Mouse (Mus musculus) forebrain, embryonic 12.5 days (tissue): ENCODE data around the gene Atf6. TPM values are rescaled to one million over a fixed set of nuclear protein-coding genes. Genes with fewer than 3 reads are reported as not detected.

ENCODE experiments used
- ATAC-seq: fragments of 200-750 bp; cut with Nextera tagmentation; 2 replicates; pipeline ENCODE4 v1.8.0; 2017; ENCODE audit warnings: moderate TSS enrichment; ENCODE audit not compliant: low FRiP score
- H3K27ac ChIP-seq: fragments of 300-500 bp; sonication (generic); 2 replicates; pipeline ENCODE4 v1.5.1; 2016; ENCODE audit warnings: mild to moderate bottlenecking
- H3K27me3 ChIP-seq: fragments of 300-500 bp; sonication (generic); 2 replicates; pipeline ENCODE4 v1.6.1; 2016; ENCODE audit warnings: mild to moderate bottlenecking
- H3K36me3 ChIP-seq: fragments of 300-500 bp; sonication (generic); replicated peaks from 2 replicates; pipeline ENCODE4 v1.6.1; 2016; ENCODE audit warnings: mild to moderate bottlenecking
- H3K4me1 ChIP-seq: fragments of 300-500 bp; sonication (generic); 2 replicates; pipeline ENCODE4 v1.6.1; 2016
- H3K4me2 ChIP-seq: fragments of 300-500 bp; sonication (generic); 2 replicates; pipeline ENCODE4 v1.6.1; 2016; ENCODE audit warnings: mild to moderate bottlenecking, moderate library complexity
- H3K4me3 ChIP-seq: fragments of 300-500 bp; sonication (generic); replicated peaks from 2 replicates; pipeline ENCODE4 v1.5.1; 2016; ENCODE audit warnings: mild to moderate bottlenecking
- H3K9ac ChIP-seq: fragments of 300-500 bp; sonication (generic); 2 replicates; pipeline ENCODE4 v1.6.1; 2016; ENCODE audit warnings: mild to moderate bottlenecking
- H3K9me3 ChIP-seq: fragments of 300-500 bp; sonication (generic); 2 replicates; pipeline ENCODE4 v1.6.1; 2016
- WGBS: fragments of 180-500 bp; shearing (Covaris S2); methylation state at CpG from one replicate; pipeline ENCODE4 v1.1.7; 2016; 5-methylcytosine and 5-hydroxymethylcytosine counted together
- polyA plus RNA-seq: library from polyadenylated mRNA; unstranded; fragments of >200 nt; fragmentation: Nextera tagmentation; extraction: Ambion mirVana; gene quantifications from 2 replicates; pipeline ENCODE4 v1.2.1, GENCODE M21; 2016

Atf6 gene
- polyA plus RNA-seq, 1 experiment from 2014 or later = 8.9 TPM

DNA sequence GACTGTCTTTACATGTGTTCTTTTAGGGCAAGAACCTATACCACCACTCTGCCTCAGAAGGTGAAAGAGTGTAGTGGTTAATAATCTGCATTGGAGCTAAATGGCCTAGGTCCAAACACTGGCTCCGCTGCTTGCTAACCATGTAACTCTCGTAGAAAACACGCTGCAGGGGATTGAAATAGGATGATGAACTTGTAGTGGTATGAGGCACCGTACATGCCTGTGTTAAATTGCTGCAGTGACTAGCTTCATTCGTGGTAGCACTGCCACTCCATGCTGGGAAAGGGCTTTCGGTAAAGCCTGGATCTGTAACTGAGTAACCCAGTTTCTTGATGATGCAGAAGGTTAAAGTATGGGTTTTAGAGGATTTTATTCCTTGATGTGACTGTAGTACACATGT is 163.5 kb downstream of the Atf6 start:
- WGBS = 92% methylated on average over 6 of the region's 6 CpGs
- Histone ChIP-seq H3K9me3 (no peaks in the 10 kb centered on the region), H3K4me3 (no peak overlapping the region), H3K9ac (no peak overlapping the region), H3K27ac (no peak overlapping the region), H3K27me3 (no peaks in the 10 kb centered on the region), H3K4me2 (no peak overlapping the region), H3K36me3 (no peaks in the 10 kb centered on the region), H3K4me1 (no peaks in the 10 kb centered on the region)
- no peak for ATAC-seq

DNA sequence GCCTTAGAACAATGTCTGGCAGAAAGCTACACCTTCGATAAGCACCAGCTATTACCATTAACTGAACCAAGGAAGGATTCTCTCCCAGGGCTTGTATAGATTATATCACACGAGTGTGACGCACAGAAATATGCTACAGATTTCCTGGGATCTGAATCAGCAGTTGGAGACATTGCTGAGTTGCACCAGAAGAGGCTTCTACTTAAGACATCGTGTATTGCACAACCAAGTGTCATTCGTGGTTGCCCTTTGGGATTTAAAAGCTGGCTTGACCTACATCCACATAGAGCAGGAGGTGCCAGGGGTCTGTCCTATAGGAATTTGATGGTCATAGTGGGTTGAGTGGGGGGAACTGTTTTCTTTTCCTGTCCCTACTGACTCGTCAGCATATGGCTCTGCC is 164.6 kb downstream of the Atf6 start:
- Histone ChIP-seq H3K36me3 (no peaks in the 10 kb centered on the region), H3K4me1 (no peaks in the 10 kb centered on the region), H3K9ac (no peak overlapping the region), H3K27me3 (no peaks in the 10 kb centered on the region), H3K27ac (no peak overlapping the region), H3K4me2 (no peak overlapping the region), H3K4me3 (no peak overlapping the region), H3K9me3 (no peaks in the 10 kb centered on the region)
- ATAC-seq = no peak
- WGBS = 93% methylated on average over 6 of the region's 6 CpGs

DNA sequence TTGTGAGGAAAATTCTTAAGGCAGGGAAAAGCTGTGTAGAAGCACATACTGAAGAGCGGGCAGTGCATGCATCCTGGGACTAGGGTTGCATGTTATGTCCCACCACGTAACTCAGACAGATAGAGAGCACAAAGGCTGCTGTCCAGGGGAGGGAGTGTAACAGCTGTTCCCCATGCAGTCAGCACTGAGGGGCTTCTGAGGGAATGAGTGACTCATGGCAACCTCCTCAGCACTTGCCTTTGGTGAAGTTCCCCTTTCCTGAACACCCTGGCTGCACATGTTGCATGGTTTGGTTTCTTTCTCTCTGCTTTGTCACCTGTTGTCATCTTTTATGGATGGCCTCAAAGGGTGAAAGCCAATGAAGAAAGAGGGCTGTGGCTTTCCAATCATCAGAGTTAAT is 165.3 kb downstream of the Atf6 start:
- no peaks in the 10 kb centered on the region for H3K27me3 ChIP-seq
- no peaks in the 10 kb centered on the region for H3K36me3 ChIP-seq
- no peak overlapping the region for H3K4me3 ChIP-seq
- no peak for ATAC-seq
- H3K9me3 ChIP-seq = no peaks in the 10 kb centered on the region
- H3K4me2 ChIP-seq = no peak overlapping the region
- 95% methylated on average over 2 of the region's 2 CpGs for WGBS
- H3K4me1 ChIP-seq = no peaks in the 10 kb centered on the region
- H3K9ac ChIP-seq = no peak overlapping the region
- H3K27ac ChIP-seq = no peak overlapping the region

DNA sequence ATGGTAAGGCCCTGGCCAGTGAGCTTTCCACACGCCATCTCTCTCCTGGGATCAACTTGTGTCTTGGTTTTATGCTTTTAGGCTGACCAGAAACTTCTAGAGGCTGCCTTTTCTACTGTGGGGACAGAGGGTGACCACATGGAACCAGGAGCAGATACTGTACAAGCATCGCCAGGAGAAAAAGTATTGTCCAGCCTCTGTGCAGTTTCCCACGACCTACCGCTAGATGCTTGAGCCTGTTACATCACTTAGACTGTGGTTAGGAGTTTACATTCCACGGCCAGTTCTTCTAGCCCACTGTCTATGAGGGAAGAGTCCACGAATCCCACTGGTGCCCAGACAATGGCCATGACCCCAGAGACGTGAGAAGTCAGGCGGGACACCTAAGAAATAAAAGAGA is 166.0 kb downstream of the Atf6 start:
- H3K4me1 ChIP-seq = no peaks in the 10 kb centered on the region
- no peaks in the 10 kb centered on the region for H3K27me3 ChIP-seq
- H3K9me3 ChIP-seq = no peaks in the 10 kb centered on the region
- 89% methylated on average over 8 of the region's 8 CpGs for WGBS
- no peak overlapping the region for H3K9ac ChIP-seq
- H3K36me3 ChIP-seq = no peaks in the 10 kb centered on the region
- no peak overlapping the region for H3K4me3 ChIP-seq
- H3K4me2 ChIP-seq = no peak overlapping the region
- ATAC-seq = no peak
- H3K27ac ChIP-seq = no peak overlapping the region

DNA sequence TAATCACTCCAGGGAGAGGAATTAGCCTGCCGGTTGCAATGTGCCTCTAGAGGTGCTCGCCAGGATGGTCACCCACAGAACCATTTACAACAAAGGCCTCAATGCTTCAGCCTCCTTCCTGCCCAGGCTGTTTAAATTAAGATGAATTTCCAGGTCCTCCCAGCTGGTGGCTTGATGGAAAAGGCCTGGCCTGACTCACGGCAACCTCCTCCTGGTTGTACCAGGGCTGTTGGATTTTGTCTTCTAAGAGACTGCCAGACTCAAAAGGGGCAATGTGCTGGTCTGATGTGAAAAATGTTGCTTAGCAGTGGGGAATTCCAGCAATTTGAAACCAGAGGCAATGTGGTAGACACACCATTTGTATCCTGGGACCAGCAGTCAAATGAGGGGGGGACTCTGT is 166.4 kb downstream of the Atf6 start:
- 71% methylated on average over 3 of the region's 3 CpGs for WGBS
- Histone ChIP-seq H3K4me3 (no peak overlapping the region), H3K9me3 (no peaks in the 10 kb centered on the region), H3K27ac (no peak overlapping the region), H3K4me2 (no peak overlapping the region), H3K9ac (no peak overlapping the region), H3K4me1 (no peaks in the 10 kb centered on the region), H3K27me3 (no peaks in the 10 kb centered on the region), H3K36me3 (no peaks in the 10 kb centered on the region)
- ATAC-seq = no peak

DNA sequence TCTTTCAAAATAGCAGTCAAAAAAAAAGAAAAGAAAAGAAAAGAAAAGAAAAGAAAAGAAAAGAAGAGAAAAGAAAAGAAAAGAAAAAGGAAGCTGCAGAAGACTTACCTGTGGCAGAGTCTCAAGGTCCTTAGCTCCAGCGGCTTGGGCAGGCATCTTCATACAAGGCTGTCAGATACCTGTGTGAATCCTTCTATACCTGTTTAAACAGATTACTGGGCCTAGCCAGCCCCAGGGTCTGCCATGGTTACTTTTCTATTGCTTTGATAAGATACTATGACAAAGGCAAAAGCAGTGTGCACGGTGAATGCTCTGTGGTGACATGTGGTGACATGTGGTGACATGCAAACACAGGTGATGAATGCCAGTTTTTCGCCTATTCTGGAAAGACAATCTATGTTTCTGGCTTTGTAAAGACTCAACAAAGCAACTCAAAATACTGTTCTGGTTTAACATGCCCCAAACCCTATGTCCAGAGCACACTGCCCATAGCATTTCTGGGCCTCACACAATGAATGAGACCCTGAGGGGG is 167.0 kb downstream of the Atf6 start:
- H3K9me3 ChIP-seq = no peaks in the 10 kb centered on the region
- no peak for ATAC-seq
- H3K27me3 ChIP-seq = no peaks in the 10 kb centered on the region
- H3K36me3 ChIP-seq = no peaks in the 10 kb centered on the region
- H3K9ac ChIP-seq = no peak overlapping the region
- 73% methylated on average over 3 of the region's 3 CpGs for WGBS
- no peak overlapping the region for H3K4me3 ChIP-seq
- H3K27ac ChIP-seq = no peak overlapping the region
- no peak overlapping the region for H3K4me2 ChIP-seq
- no peaks in the 10 kb centered on the region for H3K4me1 ChIP-seq

DNA sequence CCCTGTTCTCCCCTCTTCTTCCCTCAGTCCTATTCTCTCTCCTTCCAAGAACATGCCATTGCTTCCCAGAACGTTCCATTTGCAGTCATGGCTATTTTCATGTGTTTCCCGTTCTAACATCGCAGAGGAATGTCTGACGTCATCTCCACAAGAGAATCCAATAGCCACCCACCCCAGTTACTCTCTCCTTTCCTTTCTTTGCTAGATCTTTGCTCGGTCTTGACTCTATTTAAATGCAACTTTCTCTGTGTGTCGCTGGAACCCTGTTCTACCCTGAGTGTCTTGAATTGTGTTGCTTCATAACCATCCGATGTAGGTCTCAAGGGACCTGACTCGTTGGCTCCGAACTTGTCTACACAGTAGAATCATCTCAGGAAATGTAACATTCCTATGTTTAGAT is 168.0 kb downstream of the Atf6 start:
- Histone ChIP-seq H3K9me3 (no peaks in the 10 kb centered on the region), H3K4me3 (no peak overlapping the region), H3K27ac (no peak overlapping the region), H3K9ac (no peak overlapping the region), H3K27me3 (no peaks in the 10 kb centered on the region), H3K4me1 (no peaks in the 10 kb centered on the region), H3K4me2 (no peak overlapping the region), H3K36me3 (no peaks in the 10 kb centered on the region)
- ATAC-seq = no peak
- 87% methylated on average over 9 of the region's 9 CpGs for WGBS

DNA sequence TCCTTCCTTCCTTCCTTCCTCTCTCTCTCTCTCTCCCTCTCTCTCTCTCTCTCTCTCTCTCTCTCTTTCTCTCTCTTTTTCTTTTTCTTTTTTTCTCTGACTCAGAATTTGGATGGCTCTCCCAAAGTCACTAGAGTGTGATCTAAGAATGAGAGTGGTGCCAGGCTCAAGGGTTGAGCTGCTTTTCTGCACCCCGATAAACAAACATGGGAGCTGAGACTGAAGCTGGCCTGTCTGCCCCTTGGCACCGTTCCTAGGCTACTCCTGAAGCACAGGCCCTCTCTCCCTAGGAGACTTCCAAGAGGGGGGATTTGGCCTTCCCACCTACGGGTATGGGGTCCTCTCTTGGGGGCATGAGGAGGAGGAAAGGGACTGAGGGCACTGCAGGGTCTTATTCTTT is 168.8 kb downstream of the Atf6 start:
- H3K36me3 ChIP-seq = no peaks in the 10 kb centered on the region
- WGBS = 75% methylated on average over 3 of the region's 3 CpGs
- H3K4me1 ChIP-seq = no peaks in the 10 kb centered on the region
- no peaks in the 10 kb centered on the region for H3K27me3 ChIP-seq
- H3K9me3 ChIP-seq = no peaks in the 10 kb centered on the region
- no peak overlapping the region for H3K4me2 ChIP-seq
- no peak overlapping the region for H3K27ac ChIP-seq
- no peak for ATAC-seq
- no peak overlapping the region for H3K4me3 ChIP-seq
- H3K9ac ChIP-seq = no peak overlapping the region

DNA sequence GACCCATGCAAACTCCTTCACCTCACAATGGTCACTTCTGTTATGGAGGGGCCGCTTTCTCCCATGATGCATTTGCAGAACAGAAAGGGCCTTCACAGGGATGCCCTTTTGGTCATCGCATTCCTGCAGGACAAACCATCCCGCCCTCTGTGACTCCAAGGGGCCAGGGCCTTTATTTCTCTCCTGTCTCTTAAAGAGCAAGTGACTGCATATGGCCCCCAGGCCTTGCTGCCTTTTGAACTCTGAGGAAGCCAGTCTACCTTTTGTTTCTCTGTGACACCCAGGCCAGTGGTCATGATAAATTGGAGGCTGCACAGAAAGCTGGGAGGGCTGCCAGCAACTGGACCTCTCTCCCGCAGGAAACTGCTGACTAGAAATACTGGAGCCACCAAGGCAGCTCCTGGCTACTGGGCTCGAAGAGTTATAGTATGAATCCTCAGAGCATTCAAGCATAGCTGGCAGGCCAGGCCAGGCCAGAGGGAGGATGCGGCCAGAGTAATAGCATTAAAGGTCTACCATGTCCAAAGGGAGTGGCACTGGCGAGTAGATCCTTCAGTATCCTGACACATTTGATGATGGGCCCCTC is 169.7 kb downstream of the Atf6 start:
- H3K9ac ChIP-seq = no peak overlapping the region
- H3K4me2 ChIP-seq = no peak overlapping the region
- no peak for ATAC-seq
- no peak overlapping the region for H3K27ac ChIP-seq
- H3K9me3 ChIP-seq = no peaks in the 10 kb centered on the region
- H3K4me3 ChIP-seq = no peak overlapping the region
- no peaks in the 10 kb centered on the region for H3K27me3 ChIP-seq
- no peaks in the 10 kb centered on the region for H3K36me3 ChIP-seq
- WGBS = 85% methylated on average over 7 of the region's 7 CpGs
- H3K4me1 ChIP-seq = no peaks in the 10 kb centered on the region

DNA sequence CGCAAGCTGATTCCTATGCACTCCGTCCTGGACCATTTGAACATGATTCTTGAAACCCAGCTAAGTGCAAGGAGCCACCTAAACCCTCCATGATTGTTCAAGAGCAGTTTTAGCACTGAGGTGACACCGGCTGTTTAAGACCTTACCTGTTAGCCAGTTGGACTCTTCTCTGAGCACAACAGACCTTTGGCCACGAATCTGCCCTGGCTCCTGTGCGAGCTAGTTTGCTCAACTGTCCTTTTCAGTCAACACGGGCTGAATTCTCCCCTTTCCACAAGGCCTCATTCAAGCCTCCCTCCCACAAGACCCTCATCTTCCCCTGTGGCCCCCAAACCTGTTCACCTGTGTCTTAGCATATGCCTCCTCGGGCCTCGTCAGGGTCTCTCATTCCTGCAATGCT is 170.6 kb downstream of the Atf6 start:
- Histone ChIP-seq H3K4me2 (no peak overlapping the region), H3K4me3 (no peak overlapping the region), H3K27me3 (no peaks in the 10 kb centered on the region), H3K36me3 (no peaks in the 10 kb centered on the region), H3K27ac (no peak overlapping the region), H3K4me1 (no peaks in the 10 kb centered on the region), H3K9me3 (no peaks in the 10 kb centered on the region), H3K9ac (no peak overlapping the region)
- 96% methylated on average over 8 of the region's 8 CpGs for WGBS
- no peak for ATAC-seq

DNA sequence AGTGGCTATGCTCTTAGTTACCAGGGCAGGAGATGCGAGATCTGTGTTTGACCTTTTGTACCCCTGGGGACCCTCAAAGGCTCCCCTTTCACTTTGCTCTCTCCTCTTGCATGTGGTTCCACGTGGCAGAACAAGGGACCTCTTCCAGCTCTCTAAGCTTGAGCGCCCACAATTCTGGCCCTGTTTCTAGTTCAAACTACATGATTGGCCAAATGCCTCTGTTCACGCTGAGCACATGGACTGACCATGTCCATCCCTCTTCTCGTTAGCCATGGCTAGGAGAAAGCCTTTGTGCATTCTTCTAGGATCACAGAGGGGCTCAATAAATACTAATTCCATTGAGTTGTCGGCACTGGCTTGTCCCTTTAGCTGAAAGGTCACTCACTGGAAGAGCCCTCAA is 172.2 kb downstream of the Atf6 start:
- Histone ChIP-seq H3K9ac (no peak overlapping the region), H3K27me3 (no peaks in the 10 kb centered on the region), H3K27ac (no peak overlapping the region), H3K4me3 (no peak overlapping the region), H3K4me2 (no peak overlapping the region), H3K4me1 (no peaks in the 10 kb centered on the region), H3K36me3 (no peaks in the 10 kb centered on the region), H3K9me3 (no peaks in the 10 kb centered on the region)
- no peak for ATAC-seq
- 52% methylated on average over 6 of the region's 6 CpGs for WGBS

DNA sequence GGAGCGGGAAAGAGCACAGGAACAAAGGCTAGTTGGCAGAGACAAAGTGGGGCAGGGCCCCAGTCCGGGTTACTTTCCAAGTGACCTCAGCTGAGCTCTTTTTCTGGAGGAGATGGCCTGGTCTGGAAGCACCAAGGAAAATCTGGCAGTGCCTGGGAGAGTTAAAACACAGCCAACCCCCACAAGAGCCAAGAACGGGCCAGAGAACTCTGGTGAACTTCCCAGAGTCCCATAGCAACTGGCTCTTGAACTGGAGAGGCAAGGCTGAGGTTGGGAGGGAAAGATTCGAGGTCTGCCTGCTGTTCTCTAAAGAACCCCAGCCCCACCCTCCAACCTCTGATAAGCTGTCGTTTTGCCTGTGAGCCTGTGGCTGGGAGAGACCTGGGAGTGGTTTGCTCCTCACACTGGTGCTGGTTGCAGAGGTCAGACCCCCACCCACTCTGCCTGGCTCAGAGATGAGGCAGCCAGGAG is 172.7 kb downstream of the Atf6 start:
- 71% methylated on average over 5 of the region's 5 CpGs for WGBS
- Histone ChIP-seq H3K27ac (no peak overlapping the region), H3K9me3 (no peaks in the 10 kb centered on the region), H3K36me3 (no peaks in the 10 kb centered on the region), H3K4me3 (no peak overlapping the region), H3K27me3 (no peaks in the 10 kb centered on the region), H3K4me2 (no peak overlapping the region), H3K4me1 (no peaks in the 10 kb centered on the region), H3K9ac (no peak overlapping the region)
- no peak for ATAC-seq

DNA sequence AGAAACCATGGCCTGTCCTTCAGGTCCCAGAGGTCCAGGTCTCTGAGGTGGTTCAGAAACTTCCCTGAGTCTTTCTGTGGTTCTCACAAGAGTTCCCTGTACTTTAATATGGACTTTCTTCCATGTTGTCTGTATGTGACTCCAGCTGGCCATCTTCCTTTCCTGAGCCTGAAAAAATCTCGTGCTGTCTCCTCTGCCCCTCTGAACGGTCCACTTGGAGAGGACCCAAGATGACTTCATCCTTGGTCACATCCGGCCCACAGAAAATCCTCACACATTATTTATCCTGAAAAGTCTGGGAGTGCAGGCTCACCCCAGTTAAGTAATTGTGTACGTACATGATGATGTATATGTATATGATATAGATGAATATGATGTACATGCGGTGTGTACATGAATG is 176.3 kb downstream of the Atf6 start:
- WGBS = 91% methylated on average over 5 of the region's 5 CpGs

More for the DNA sequence above, 176.3 kb downstream of the Atf6 start:
- Histone ChIP-seq H3K27me3 (no peaks in the 10 kb centered on the region), H3K4me1 (no peaks in the 10 kb centered on the region), H3K4me2 (no peak overlapping the region), H3K9me3 (no peaks in the 10 kb centered on the region), H3K27ac (no peak overlapping the region), H3K4me3 (no peak overlapping the region), H3K9ac (no peak overlapping the region), H3K36me3 (no peaks in the 10 kb centered on the region)
- no peak for ATAC-seq
